Mouse (Mus musculus) gastrocnemius, postnatal 25 days (tissue): ENCODE data around the gene Lama5. TPM values are rescaled to one million over a fixed set of nuclear protein-coding genes. Genes with fewer than 3 reads are reported as not detected.

Experiments
- DNase-seq: peaks from one replicate; pipeline ENCODE4 v3.0.0; 2022
- total RNA-seq, 2 experiments: library from RNA; stranded (reverse); gene quantifications; 1 replicate in 1 of 2; 2 replicates in 1 of 2; pipeline ENCODE4 v1.2.3; 2021

Lama5 gene
- total RNA-seq, 2 experiments from 2014 or later = 8.0 to 10.0 TPM

GRCm38 (mm10) chr2:180255701-180256100, 30.0 kb upstream of the Lama5 start:
- DNase-seq = no peak

GRCm38 (mm10) chr2:180254436-180255209, 29.0 kb upstream of the Lama5 start:
- no peak for DNase-seq

- DNase-seq = no peak
These were observed 26.2 kb upstream of the Lama5 start for GRCm38 (mm10) chr2:180251838-180252237.

- DNase-seq = peak; percentile 70
These were observed 25.4 kb upstream of the Lama5 start for GRCm38 (mm10) chr2:180250930-180251611.

GRCm38 (mm10) chr2:180248947-180249660, 23.4 kb upstream of the Lama5 start:
- DNase-seq = no peak

GRCm38 (mm10) chr2:180247916-180248315, 22.3 kb upstream of the Lama5 start:
- no peak for DNase-seq

- DNase-seq = no peak
These were observed 17.4 kb upstream of the Lama5 start for GRCm38 (mm10) chr2:180243108-180243507.

GRCm38 (mm10) chr2:180238591-180238990, 12.9 kb upstream of the Lama5 start:
- no peak for DNase-seq

- DNase-seq = no peak
These were observed 12.1 kb upstream of the Lama5 start for GRCm38 (mm10) chr2:180237601-180238345.

- no peak for DNase-seq
These were observed 11.3 kb upstream of the Lama5 start for GRCm38 (mm10) chr2:180236930-180237329.

- DNase-seq = no peak
These were observed 10.8 kb upstream of the Lama5 start for GRCm38 (mm10) chr2:180236500-180236899.

GRCm38 (mm10) chr2:180235788-180236187, 10.1 kb upstream of the Lama5 start:
- no peak for DNase-seq

- no peak for DNase-seq
These were observed 9.3 kb upstream of the Lama5 start for GRCm38 (mm10) chr2:180234980-180235379.

GRCm38 (mm10) chr2:180234353-180234752, 8.7 kb upstream of the Lama5 start:
- no peak for DNase-seq

GRCm38 (mm10) chr2:180233101-180233904, 7.6 kb upstream of the Lama5 start:
- DNase-seq = no peak

- DNase-seq = no peak
These were observed 4.8 kb upstream of the Lama5 start for GRCm38 (mm10) chr2:180230482-180230881.

- no peak for DNase-seq
These were observed 3.5 kb upstream of the Lama5 start for GRCm38 (mm10) chr2:180229129-180229528.

- DNase-seq = peak; percentile 76
These were observed 2.9 kb upstream of the Lama5 start for GRCm38 (mm10) chr2:180228592-180228991.

- no peak for DNase-seq
These were observed 2.4 kb upstream of the Lama5 start for GRCm38 (mm10) chr2:180228060-180228458.

GRCm38 (mm10) chr2:180227262-180228059, 1.8 kb upstream of the Lama5 start:
- DNase-seq = peak; percentile 58
